Mouse (Mus musculus): ENCODE results near the gene Cnr1. TPM values are rescaled to one million over a fixed set of nuclear protein-coding genes. Genes with fewer than 3 reads are reported as not detected.

Cnr1 gene
- polyA plus RNA-seq (2012) = not detected in 2 replicates

DNA sequence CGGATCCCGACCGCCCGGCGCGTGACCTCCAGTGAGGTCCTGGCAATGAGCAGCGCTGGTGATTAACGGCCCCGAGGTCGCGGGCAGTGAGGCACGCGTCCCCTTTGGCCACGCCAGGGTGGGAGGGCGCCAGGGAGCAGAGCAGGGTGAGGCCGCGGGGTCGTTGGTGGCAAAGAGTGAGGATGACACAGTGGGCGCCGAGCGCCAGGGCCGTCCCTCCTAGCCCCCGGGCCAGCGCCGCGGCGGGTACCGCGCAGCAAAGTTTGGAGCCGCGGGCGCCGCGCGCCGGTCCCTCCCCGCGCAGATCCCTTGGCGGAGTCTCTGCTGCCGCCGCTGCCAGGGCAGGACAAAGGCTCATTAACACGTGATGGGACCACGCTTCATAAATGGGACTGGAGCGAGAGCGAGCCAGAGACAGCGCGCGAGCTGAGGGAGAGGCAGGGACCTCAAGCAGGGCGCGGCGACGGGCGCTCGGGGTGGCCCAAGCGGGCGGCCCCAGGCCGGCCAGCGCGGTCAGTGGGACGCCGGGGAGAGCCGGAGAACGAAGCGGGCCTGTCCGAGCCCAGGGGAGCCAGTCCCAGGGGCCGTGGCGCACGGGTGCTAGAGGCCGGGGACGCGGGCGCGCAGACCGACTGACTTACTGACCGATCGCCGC, at the start of gene Cnr1:
Cnr1 (plus strand) TSS at position 360 of the 655 bp plus-strand sequence.

Other genes with a start within 250 kb of the Cnr1 start
- 0.34 and 0.77 TPM in 2 replicates for gene Spaca1, start 125.6 kb downstream of the Cnr1 start, polyA plus RNA-seq (2012)

Measured in megakaryocyte-erythroid progenitor cell, adult 5 weeks (primary cell).